Mouse (Mus musculus): Measurements from ENCODE around the gene Ccdc62. TPM values are rescaled to one million over a fixed set of nuclear protein-coding genes. Genes with fewer than 3 reads are reported as not detected.

Gene Ccdc62
- total RNA-seq, 2 experiments from 2014 or later = 1.2 TPM

DNA sequence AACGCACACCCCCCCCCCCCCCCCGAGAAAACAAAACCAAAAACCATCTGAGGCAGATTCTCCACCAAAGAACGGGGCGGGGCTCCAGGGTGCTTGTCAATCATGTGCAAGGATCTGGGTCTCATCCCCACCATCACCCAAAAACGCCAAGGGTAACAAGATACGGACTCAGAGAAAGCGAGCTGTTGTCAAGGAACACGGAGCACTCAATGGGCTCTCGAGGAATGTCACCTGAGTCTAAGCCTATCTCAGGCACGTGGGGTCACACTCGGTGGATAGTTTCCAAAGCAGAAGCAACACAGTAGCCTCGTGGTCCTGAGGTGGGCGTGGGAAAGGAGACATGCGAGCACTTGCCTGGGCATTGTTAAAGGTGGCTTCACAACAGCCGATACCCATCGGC lies 83.3 kb downstream of the Ccdc62 start:
- DNase-seq = no peak
- intact Hi-C loops (cut with DNase I; ENCODE audit: low total_unique reads) = loop anchor here (5.0 kb wide), 1 partner anchor 34 kb away; no protein-coding TSS in a partner anchor

DNA sequence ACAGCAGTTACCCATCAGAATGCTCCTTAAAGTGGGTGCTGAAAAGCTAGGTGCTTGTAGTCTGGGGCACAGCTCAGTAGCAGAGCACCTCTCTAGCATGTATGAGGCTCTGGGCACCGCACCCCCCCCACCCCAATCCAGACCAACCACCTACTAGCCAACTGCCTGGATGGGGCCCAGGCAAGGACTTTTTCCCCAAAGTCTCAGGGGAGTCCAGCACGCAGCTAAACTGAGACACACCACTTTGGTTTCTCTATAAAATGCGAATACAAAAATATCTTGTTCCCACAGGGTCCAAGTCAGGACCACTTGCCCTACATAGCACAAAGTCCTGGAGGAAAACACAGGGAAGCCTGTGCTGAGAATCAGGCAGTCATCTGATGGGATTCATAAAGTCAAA lies 83.7 kb downstream of the Ccdc62 start:
- no peak for DNase-seq
- intact Hi-C loops (cut with DNase I; ENCODE audit: low total_unique reads) = loop anchor here (5.0 kb wide), 1 partner anchor 33 kb away; no protein-coding TSS in a partner anchor

DNA sequence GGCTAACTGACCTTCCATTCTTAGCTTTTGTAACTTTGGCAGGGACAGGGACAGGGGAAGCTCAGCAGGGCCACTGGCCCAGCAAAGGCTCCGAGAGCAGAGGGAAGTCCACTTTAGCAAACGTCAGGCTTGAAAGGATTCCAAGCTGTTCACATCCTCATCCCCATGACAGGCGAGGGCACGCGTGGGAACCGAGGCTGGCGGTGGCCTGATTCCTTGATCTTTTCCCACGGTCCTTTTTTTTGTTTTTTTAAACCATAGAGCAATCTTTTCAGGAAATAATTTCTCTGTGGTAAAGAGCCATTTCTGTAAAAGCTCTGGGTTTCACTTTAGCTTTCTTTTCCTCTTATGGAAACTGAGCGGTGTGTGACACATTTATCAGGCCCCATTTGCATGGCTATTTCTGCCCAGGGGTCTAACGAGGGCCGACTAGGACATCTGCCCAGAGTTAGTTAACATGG lies 84.3 kb downstream of the Ccdc62 start:
- no peak for DNase-seq
- intact Hi-C loops (cut with DNase I; ENCODE audit: low total_unique reads) = loop anchor here (5.0 kb wide), 1 partner anchor 32 kb away; no protein-coding TSS in a partner anchor

DNA sequence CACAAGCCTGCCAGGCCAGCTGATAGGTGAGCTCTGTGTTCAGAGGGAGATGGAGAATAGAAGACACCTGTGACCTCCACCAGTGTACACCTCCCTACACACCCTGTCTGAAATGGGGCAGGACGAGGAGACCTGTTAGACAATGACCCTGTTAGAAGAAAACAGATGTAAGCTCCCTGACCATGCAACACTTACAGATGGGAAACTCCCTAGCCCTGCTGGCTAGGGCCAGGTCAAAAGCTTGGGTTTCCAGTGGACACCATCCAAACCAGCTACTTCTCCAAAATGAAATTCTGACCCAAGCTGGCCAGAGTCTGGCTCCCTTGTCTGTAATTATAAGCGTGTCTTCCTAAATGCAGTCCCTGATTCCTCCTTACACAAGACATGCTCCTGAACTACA lies 85.2 kb downstream of the Ccdc62 start:
- intact Hi-C loops (cut with DNase I; ENCODE audit: low total_unique reads) = no loop called here
- DNase-seq = no peak

DNA sequence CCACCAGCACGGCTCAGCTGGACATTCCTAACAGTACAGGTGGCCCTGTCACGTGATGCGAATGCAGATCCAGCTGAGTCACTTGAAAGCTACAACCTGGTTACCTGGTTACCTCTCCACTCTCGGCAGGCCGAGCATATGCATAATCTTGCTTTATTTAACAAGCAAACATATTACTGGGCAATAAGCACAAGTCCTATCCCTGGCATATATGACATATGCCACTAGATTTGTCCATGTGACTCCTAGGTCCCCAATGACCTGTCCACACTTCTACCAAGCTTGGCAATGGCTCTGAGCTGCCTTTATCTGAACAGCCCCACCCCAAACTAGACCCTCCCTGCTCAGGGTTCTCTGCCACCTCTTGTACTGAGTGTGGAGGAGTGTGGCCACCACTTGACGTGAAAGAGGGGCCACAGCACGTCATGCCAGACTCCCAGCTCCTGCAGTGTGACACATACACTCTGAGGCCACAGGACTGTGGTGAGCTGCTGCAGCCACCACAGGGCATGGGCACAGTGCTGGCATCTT lies 85.9 kb downstream of the Ccdc62 start:
- no peak for DNase-seq
- intact Hi-C loops (cut with DNase I; ENCODE audit: low total_unique reads) = no loop called here

DNA sequence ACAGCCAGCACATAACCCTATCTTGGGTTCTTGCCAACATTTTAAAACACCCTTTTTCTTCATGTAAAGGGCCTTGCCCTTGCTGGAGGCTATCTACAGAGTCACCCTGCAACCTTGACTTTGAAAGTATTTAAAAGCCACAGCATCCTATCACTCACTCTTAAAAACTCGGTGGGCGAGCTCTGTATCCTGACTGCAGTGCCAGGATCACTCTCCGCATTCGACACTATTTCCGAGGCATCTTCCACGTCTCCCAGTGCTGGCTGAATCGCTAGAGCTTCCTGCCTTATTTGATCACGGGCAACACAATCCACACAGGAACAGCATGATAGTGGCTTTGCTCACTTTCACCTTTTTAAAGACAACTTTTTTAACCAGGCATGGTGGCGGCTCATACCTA lies 87.5 kb downstream of the Ccdc62 start:
- intact Hi-C loops (cut with DNase I; ENCODE audit: low total_unique reads) = no loop called here
- DNase-seq = no peak

DNA sequence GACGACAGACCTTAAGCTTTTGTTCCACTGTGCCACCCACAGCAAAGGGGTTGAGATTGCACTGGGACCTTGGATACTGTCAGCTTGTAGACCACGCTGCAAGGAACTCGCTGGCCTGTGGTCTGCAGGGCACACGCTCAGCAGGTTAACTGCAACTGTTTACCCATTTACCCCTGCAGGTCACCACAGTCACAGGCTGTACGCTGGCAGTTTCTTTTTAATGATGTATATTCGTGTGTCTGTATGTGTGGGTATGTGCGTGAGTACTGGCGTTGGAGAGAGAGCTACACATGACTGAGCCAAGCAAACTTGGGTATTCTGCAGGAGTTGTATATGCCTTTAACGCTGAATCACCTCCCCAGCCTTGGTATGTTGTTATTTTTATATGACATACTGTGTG lies 88.2 kb downstream of the Ccdc62 start:
- DNase-seq = no peak
- intact Hi-C loops (cut with DNase I; ENCODE audit: low total_unique reads) = no loop called here

Small RNAs within 50 kb of the gene (microRNA-seq; reads per million reads assigned to microRNA genes)
- gene Mir7032 = 0 reads per million in 2 experiments

Other genes starting within 250 kb of the Ccdc62 start
- 100 to 1,000 TPM; 122 TPM for gene Clip1, start 246.1 kb upstream of the Ccdc62 start, total RNA-seq (2021)
- 10 to 100 TPM; 20.3 to 23.8 TPM for gene Zcchc8, start 209.6 kb upstream of the Ccdc62 start, total RNA-seq (2021)
- 10 to 100 TPM; 42.3 to 48.2 TPM for gene Rsrc2, start 181.3 kb upstream of the Ccdc62 start, total RNA-seq (2021)
- 1 to 10 TPM in 1 of 2 experiments, under 1 TPM in 1; 0.89 to 2.0 TPM for gene Kntc1, start 181.0 kb upstream of the Ccdc62 start, total RNA-seq (2021)
- gene Hcar2, start 65.2 kb upstream of the Ccdc62 start, total RNA-seq (2021) = not detected
- under 1 TPM; 0.11 to 0.31 TPM for gene Hcar1, start 50.7 kb upstream of the Ccdc62 start, total RNA-seq (2021)
- 10 to 100 TPM; 45.4 to 55.2 TPM for gene Denr, start 23.5 kb upstream of the Ccdc62 start, total RNA-seq (2021)
- gene Gm43518, start 3.3 kb upstream of the Ccdc62 start, total RNA-seq (2021) = under 1 TPM in 1 of 2 experiments, not detected in 1; 0.72 TPM
- 10 to 100 TPM in 1 of 2 experiments, 1 to 10 TPM in 1; 7.2 to 11.1 TPM for gene Hip1r, start 42.9 kb downstream of the Ccdc62 start, total RNA-seq (2021)
- 1 to 10 TPM; 6.3 to 7.8 TPM for gene Vps37b, start 101.6 kb downstream of the Ccdc62 start, total RNA-seq (2021)
- 1 to 10 TPM; 5.7 TPM for gene Abcb9, start 165.1 kb downstream of the Ccdc62 start, total RNA-seq (2021)
- 1 to 10 TPM; 6.8 to 8.8 TPM for gene Ogfod2, start 181.6 kb downstream of the Ccdc62 start, total RNA-seq (2021)
- 10 to 100 TPM; 42.8 to 46.5 TPM for gene Arl6ip4, start 185.4 kb downstream of the Ccdc62 start, total RNA-seq (2021)